Mouse (Mus musculus): ENCODE measurements around the gene Zmym1. TPM values are rescaled to one million over a fixed set of nuclear protein-coding genes. Genes with fewer than 3 reads are reported as not detected.
"Not testable (repeated sequence)": the region's sequence is repeated elsewhere in the genome, so short reads cannot be mapped to it uniquely, and the experiment has no call there.

Zmym1 gene
- 6.4 and 6.5 TPM in 2 replicates for polyA plus RNA-seq (2015; fragmentation: Nextera tagmentation; extraction: Ambion mirVana)

DNA sequence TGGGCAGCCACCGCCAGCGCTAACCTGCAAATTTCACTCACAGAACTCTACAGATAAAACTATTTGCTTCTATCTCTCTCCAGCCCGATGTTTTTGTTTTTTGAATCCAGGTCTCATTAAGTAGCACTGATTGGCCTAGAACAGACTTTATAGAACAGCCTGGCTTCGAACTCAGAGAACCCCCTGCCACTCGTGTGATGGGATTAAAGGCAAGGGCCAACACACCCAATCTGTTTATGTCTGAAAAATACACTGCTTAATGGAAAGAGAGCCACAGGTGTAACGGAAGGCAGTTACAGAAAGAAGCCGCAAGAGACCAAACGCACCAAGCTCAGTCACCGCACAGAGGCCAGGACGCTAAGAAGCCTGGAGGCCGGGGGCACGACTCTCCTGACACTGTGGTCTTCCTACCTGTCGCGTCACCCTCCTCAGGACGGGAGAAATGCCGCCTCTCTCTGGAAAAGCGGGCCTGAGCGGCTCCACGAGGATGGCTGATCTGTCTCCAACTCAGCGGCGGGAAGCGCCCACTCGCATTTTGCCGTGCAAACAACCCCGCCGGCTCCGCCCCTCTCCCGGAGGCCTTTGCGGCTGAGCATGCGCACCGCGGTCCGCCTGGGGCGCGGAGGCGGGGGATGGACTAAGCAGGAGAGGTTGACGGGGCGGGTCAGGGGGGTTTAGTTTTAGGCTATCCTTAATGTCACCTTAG is at the start of gene Zmym1:
Gene Zmym1 (minus strand): TSS at position 568 of the 706 bp plus-strand sequence.
- H3K9ac ChIP-seq (ENCODE audit: low read depth, low read length), result peak within 1 kb of the TSS; percentile 56
- H3K4me3 ChIP-seq (ENCODE audit: low read depth, low read length), result peak within 1 kb of the TSS; percentile 76
- H3K27me3 ChIP-seq (replicated peaks; ENCODE audit: control insufficient read depth, insufficient read depth, low read length), result no peaks in the 10 kb centered on the region
- WGBS, result 1% methylated on average over 38 of the region's 38 CpGs
- peak; percentile 89 for ATAC-seq
- no peaks in the 10 kb centered on the region; the same call in 1 of the 2 replicates for H3K4me1 ChIP-seq (replicated peaks; ENCODE audit: control insufficient read depth, insufficient read depth, low read length)
- H3K27ac ChIP-seq (ENCODE audit: low read depth, low read length), result no peak within 1 kb of the TSS
- TF ChIP-seq CTCF (IDR thresholded peaks at IDR 0.05; ENCODE audit: low read depth), result no peak
- 0 out of 2 replicates have a peak, but pooled peaks cover 11% of the 10 kb centered on the region for H3K36me3 ChIP-seq (ENCODE audit: control insufficient read depth, insufficient read depth)
- peak within 1 kb of the TSS; percentile 77 for H3K4me2 ChIP-seq (replicated peaks; ENCODE audit: low read depth)
- H3K9me3 ChIP-seq (ENCODE audit: control insufficient read depth), result no peaks in the 10 kb centered on the region

- Histone ChIP-seq H3K27me3 (replicated peaks; ENCODE audit: control insufficient read depth, insufficient read depth, low read length) (no peaks in the 10 kb centered on the region), H3K4me1 (replicated peaks; ENCODE audit: control insufficient read depth, insufficient read depth, low read length) (no peaks in the 10 kb centered on the region), H3K27ac (ENCODE audit: low read depth, low read length) (no peak overlapping the region), H3K9me3 (ENCODE audit: control insufficient read depth) (no peaks in the 10 kb centered on the region), H3K36me3 (ENCODE audit: control insufficient read depth, insufficient read depth) (peaks cover 8% of the 10 kb centered on the region), H3K4me2 (replicated peaks; ENCODE audit: low read depth) (no peak overlapping the region), H3K9ac (ENCODE audit: low read depth, low read length) (no peak overlapping the region), H3K4me3 (ENCODE audit: low read depth, low read length) (no peak overlapping the region)
- 76% methylated on average over 4 of the region's 4 CpGs for WGBS
- no peak for TF ChIP-seq CTCF (IDR thresholded peaks at IDR 0.05; ENCODE audit: low read depth)
- no peak for ATAC-seq
These were observed 49.6 kb upstream of the Zmym1 start for GRCm38 (mm10) chr4:127110570-127110969.

- Histone ChIP-seq H3K27me3 (replicated peaks; ENCODE audit: control insufficient read depth, insufficient read depth, low read length) (no peaks in the 10 kb centered on the region), H3K9me3 (ENCODE audit: control insufficient read depth) (no peaks in the 10 kb centered on the region), H3K4me1 (replicated peaks; ENCODE audit: control insufficient read depth, insufficient read depth, low read length) (no peaks in the 10 kb centered on the region), H3K36me3 (ENCODE audit: control insufficient read depth, insufficient read depth) (peaks cover 11% of the 10 kb centered on the region), H3K9ac (ENCODE audit: low read depth, low read length) (no peak overlapping the region), H3K27ac (ENCODE audit: low read depth, low read length) (no peak overlapping the region), H3K4me3 (ENCODE audit: low read depth, low read length) (no peak overlapping the region), H3K4me2 (replicated peaks; ENCODE audit: low read depth) (no peak overlapping the region)
- no peak for ATAC-seq
- 95% methylated on average over 4 of the region's 4 CpGs for WGBS
- no peak for TF ChIP-seq CTCF (IDR thresholded peaks at IDR 0.05; ENCODE audit: low read depth)
These were observed 46.6 kb upstream of the Zmym1 start for GRCm38 (mm10) chr4:127107566-127107965.

GRCm38 (mm10) chr4:127099552-127099951 is 38.6 kb upstream of the Zmym1 start:
- not testable (repeated sequence) for H3K27me3 ChIP-seq (replicated peaks; ENCODE audit: control insufficient read depth, insufficient read depth, low read length); H3K4me1 ChIP-seq (replicated peaks; ENCODE audit: control insufficient read depth, insufficient read depth, low read length); H3K9me3 ChIP-seq (ENCODE audit: control insufficient read depth); H3K4me3 ChIP-seq (ENCODE audit: low read depth, low read length); ATAC-seq; H3K27ac ChIP-seq (ENCODE audit: low read depth, low read length); H3K9ac ChIP-seq (ENCODE audit: low read depth, low read length); H3K4me2 ChIP-seq (replicated peaks; ENCODE audit: low read depth)
- H3K36me3 ChIP-seq (ENCODE audit: control insufficient read depth, insufficient read depth), result peaks cover 11% of the 10 kb centered on the region; the same call in 1 of the 2 replicates
- 100% methylated on average over 1 of the region's 2 CpGs for WGBS

- TF ChIP-seq CTCF (IDR thresholded peaks at IDR 0.05; ENCODE audit: low read depth), result no peak
- Histone ChIP-seq H3K9ac (ENCODE audit: low read depth, low read length) (no peak overlapping the region), H3K4me1 (replicated peaks; ENCODE audit: control insufficient read depth, insufficient read depth, low read length) (no peaks in the 10 kb centered on the region), H3K27ac (ENCODE audit: low read depth, low read length) (no peak overlapping the region), H3K27me3 (replicated peaks; ENCODE audit: control insufficient read depth, insufficient read depth, low read length) (no peaks in the 10 kb centered on the region), H3K4me3 (ENCODE audit: low read depth, low read length) (no peak overlapping the region), H3K4me2 (replicated peaks; ENCODE audit: low read depth) (no peak overlapping the region), H3K36me3 (ENCODE audit: control insufficient read depth, insufficient read depth) (peaks cover 12% of the 10 kb centered on the region; the same call in 1 of the 2 replicates), H3K9me3 (ENCODE audit: control insufficient read depth) (no peaks in the 10 kb centered on the region)
- 94% methylated on average over 4 of the region's 4 CpGs for WGBS
- ATAC-seq, result no peak
These were observed 34.1 kb upstream of the Zmym1 start for GRCm38 (mm10) chr4:127095090-127095489.

GRCm38 (mm10) chr4:127091188-127091587 is 30.2 kb upstream of the Zmym1 start:
- Histone ChIP-seq H3K4me2 (replicated peaks; ENCODE audit: low read depth) (no peak overlapping the region), H3K9me3 (ENCODE audit: control insufficient read depth) (no peaks in the 10 kb centered on the region), H3K4me1 (replicated peaks; ENCODE audit: control insufficient read depth, insufficient read depth, low read length) (no peaks in the 10 kb centered on the region), H3K4me3 (ENCODE audit: low read depth, low read length) (no peak overlapping the region), H3K27me3 (replicated peaks; ENCODE audit: control insufficient read depth, insufficient read depth, low read length) (no peaks in the 10 kb centered on the region), H3K9ac (ENCODE audit: low read depth, low read length) (no peak overlapping the region), H3K27ac (ENCODE audit: low read depth, low read length) (no peak overlapping the region), H3K36me3 (ENCODE audit: control insufficient read depth, insufficient read depth) (peaks cover 18% of the 10 kb centered on the region)
- WGBS, result 92% methylated on average over 1 of the region's 1 CpGs
- no peak for TF ChIP-seq CTCF (IDR thresholded peaks at IDR 0.05; ENCODE audit: low read depth)
- no peak for ATAC-seq

Measured in intestine, postnatal 0 days (tissue).